Mouse (Mus musculus) layer of hippocampus, postnatal 10 days (tissue): ENCODE measurements around the gene Zfp503. TPM values are rescaled to one million over a fixed set of nuclear protein-coding genes. Genes with fewer than 3 reads are reported as not detected.

Experiments
- DNase-seq, 2 experiments: peaks; one replicate each; pipeline ENCODE4 v3.0.0; 2021; ENCODE audit warnings: low spot score in 2 of 2
- total RNA-seq, 2 experiments: library from RNA; stranded (reverse); gene quantifications; 2 replicates each; pipeline ENCODE4 v1.2.3; 2021

The Zfp503 gene
- total RNA-seq, 2 experiments from 2014 or later = 3.0 TPM

DNA sequence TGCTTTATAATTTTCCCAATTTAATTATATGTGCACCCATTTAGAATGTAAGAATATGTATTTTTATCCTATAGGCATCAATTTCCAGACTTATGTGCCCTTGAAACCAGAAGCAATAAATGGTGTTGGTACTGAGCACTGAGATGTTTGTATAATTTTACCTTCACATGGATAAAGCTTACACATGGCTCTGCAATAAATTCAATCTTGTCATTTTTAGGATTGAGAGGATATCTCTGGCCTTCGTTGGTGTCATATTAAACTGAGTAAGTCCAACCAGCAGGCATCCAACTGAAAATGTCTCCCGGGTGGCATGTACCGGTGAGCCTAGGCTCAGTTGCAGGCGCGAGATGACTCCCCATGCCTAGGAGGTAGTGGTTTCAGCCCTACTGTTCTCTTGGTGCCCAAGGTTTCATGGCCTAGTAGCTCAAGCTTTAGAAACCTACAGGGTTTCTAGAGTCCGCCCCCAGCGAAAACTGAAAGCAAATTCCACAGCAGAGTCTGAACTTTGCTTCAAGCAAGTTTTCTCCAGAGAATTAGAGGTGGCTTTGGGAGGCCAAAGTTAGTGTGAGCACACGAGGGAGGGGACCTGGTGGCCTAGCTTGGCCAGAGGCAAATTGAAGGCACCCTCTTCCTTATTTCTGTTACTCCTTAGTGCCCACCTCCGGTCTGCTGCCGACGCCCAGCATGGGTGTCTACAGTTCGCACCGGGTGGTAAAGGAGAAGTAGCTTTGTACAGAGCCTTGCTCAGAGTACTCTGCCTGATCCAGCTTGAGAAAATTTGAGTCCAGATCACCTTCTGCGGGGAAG is 4.1 kb upstream of the Zfp503 start:
- no peak for DNase-seq

GRCm38 (mm10) chr14:21992321-21992885 is 3.0 kb upstream of the Zfp503 start:
- no peak for DNase-seq

DNA sequence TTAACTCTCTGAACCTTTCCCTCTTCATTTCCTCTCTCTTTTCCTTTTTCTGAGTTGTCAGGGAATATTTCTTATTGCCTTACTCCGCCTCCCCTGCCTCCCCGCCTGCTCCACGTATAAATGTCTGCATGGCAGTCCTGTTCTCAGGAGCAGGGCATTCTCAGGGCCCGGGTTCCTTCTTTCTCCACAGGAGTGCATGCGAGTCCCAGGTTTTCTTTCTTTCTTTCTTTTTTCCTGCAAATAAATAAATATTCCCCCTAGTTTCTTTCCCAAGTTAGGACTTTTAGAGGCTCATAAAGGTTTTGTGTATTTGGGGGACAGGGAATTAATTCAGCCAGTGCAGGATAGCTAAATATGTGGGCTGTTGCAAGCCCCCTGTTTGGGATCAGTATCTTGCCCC is 2.5 kb upstream of the Zfp503 start:
- no peak for DNase-seq

- DNase-seq = no peak
Measured at GRCm38 (mm10) chr14:21991251-21991780, 1.9 kb upstream of the Zfp503 start.

DNA sequence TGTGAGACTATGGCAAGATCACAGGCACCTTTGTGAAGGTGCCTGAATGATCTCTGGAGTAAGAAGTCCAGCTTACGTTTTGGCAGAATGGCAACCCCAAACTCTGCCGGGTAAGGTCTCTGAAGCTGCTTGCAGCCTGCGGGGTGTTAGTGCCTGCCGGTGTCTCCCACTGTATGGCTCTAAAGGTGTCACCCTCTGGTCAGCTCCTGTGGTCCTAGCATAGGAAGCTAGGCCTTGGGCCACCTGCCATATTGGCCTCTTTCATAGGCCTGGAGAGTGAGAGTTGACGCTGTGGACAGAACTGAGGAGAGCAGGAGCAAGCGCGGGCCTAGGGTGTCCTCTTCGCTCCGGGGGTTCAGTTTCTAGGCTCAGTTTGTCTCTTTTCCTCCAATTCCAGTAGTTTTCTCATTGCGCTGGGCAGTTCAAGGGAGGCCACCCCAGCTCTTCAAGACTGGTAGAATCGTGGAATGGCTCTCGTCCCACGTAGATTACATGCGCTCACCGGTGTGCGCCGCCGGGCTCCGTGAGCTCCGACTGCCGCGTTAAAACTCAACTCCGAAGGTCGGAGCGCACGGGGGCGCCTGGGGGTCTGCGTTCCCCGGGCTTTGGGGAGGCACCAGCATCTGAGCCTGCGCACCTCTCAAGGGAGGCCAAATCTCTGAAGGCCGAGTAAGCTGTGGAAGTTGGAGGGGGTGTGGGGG is 1.1 kb upstream of the Zfp503 start:
- no peak for DNase-seq

GRCm38 (mm10) chr14:21988577-21989290 is 667 bp downstream of the Zfp503 start:
- DNase-seq = no peak

- peak; percentile 87 to 90 for DNase-seq
Measured at GRCm38 (mm10) chr14:21987660-21988576, 1.5 kb downstream of the Zfp503 start.

GRCm38 (mm10) chr14:21986733-21987659 is 2.4 kb downstream of the Zfp503 start:
- DNase-seq = peak; percentile 23 to 31

- peak; percentile 88 to 91 for DNase-seq
Measured at GRCm38 (mm10) chr14:21985981-21986732, 3.2 kb downstream of the Zfp503 start.

- DNase-seq = no peak
Measured at GRCm38 (mm10) chr14:21985426-21985931, 3.9 kb downstream of the Zfp503 start.

DNA sequence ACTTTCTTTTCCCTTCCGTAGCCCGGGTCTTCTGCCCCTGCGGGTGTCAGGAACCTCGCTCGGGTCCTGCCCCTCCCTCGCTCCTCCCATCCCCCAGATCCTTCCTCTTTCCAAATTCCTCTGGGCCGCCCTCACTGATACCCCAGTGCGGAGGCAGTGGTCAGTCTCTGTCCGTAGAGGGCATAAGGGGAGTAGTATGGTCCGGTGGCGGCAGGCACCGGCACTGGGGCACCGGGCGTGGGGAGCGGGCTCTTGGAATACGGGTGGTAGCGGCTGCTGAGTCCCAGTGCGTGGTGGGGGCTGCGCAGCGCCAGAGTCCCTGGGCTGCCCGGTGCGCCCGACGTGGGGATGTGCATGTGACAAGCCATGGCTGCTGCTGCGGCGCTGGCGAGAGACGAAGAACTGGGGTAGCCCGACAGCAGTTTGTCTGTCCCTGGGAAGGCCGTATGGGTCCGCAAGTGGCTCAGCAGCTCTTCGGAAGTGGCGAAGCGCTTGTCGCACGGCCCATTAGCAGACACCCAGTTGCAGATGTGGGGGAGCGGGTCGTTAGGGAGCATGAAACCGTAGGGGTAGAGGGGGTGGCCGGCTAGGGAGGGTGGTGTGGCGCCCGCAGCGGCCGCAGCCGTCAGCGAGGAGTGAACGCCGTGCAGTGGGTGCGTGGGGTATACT is 4.5 kb downstream of the Zfp503 start:
- peak in 1 of 2 experiments; percentile 35 for DNase-seq

GRCm38 (mm10) chr14:21983950-21984730 is 5.3 kb downstream of the Zfp503 start:
- DNase-seq = no peak

GRCm38 (mm10) chr14:21983311-21983949 is 6.0 kb downstream of the Zfp503 start:
- no peak for DNase-seq

GRCm38 (mm10) chr14:21982592-21983310 is 6.7 kb downstream of the Zfp503 start:
- DNase-seq = peak in 1 of 2 experiments; percentile 24

- DNase-seq = no peak
Measured at GRCm38 (mm10) chr14:21982096-21982591, 7.3 kb downstream of the Zfp503 start.
